Mouse (Mus musculus) retina, embryonic 14.5 days (tissue): ENCODE data around the gene Vps26b.
A peak's percentile ranks its signal among the peaks of the same experiment; 100 is the strongest.

Source experiments
- DNase-seq: peaks from one replicate; pipeline ENCODE4 v3.0.0-alpha.2; 2015; ENCODE audit warnings: low spot score

Gene Vps26b

DNA sequence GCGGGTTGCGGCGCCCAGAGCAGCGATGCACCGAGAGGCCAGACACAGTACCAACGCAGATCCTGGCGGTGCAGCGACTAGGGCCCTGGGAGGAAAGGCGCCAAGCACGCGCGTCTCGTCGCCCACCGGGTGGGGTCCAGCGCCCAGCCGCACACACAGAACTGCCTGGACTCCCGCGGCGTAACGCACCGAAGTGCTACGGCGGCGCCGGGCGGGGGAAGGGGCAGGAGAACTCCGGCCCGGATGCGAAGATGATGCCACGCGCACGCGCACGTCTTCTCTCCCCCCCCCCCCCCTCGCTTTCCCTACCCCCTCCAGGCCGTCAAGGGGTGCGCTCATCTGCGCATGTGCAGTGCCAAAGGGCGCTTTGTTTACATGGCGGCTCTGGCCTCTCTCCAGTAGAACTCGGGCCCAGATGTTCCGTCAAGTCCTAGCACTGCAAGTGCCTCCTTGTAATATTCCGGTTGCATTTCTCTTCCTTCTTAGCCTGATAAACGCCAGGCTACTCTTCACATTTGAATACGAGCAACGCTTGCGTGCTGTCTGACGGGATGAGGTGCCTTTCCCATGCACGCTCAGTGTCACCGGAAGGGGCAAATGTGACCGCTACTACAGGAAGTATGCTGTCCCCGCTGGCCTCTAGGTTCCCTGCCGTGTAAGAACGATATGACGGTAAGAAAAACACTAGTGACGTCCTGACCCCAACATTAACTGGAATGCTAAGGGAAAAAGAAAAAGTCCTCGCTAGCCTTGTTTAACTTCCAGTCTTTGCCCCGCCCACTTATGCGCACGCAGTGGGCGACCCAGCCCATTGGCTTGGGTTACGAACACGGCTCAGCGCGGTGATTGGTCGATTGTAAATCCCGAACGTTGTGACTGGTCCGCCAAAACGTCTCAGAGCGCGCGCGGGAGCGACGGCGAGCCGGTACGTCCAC is at the start of gene Vps26b, which contains the start of gene Ncapd3:
Gene Vps26b (minus strand): TSS at position 238 of the 935 bp plus-strand sequence.
Gene Ncapd3 (plus strand): TSS at position 348 of the 935 bp plus-strand sequence.
- peak; percentile 99 for DNase-seq

GRCm38 (mm10) chr9:27075812-27076211 is 45.9 kb upstream of the Vps26b start:
- no peak for DNase-seq

- DNase-seq = peak; percentile 38
Observed at GRCm38 (mm10) chr9:27074677-27075076, 44.8 kb upstream of the Vps26b start.

- DNase-seq = no peak
Observed at GRCm38 (mm10) chr9:27070895-27071294, 41.0 kb upstream of the Vps26b start.

- DNase-seq = no peak
Observed at GRCm38 (mm10) chr9:27058341-27058740, 28.5 kb upstream of the Vps26b start.

GRCm38 (mm10) chr9:27049492-27049891 is 19.6 kb upstream of the Vps26b start:
- DNase-seq = peak; percentile 16

- DNase-seq = no peak
Observed at GRCm38 (mm10) chr9:27043892-27044291, 14.0 kb upstream of the Vps26b start.

GRCm38 (mm10) chr9:27030763-27031100 is 867 bp upstream of the Vps26b start:
- no peak for DNase-seq

DNA sequence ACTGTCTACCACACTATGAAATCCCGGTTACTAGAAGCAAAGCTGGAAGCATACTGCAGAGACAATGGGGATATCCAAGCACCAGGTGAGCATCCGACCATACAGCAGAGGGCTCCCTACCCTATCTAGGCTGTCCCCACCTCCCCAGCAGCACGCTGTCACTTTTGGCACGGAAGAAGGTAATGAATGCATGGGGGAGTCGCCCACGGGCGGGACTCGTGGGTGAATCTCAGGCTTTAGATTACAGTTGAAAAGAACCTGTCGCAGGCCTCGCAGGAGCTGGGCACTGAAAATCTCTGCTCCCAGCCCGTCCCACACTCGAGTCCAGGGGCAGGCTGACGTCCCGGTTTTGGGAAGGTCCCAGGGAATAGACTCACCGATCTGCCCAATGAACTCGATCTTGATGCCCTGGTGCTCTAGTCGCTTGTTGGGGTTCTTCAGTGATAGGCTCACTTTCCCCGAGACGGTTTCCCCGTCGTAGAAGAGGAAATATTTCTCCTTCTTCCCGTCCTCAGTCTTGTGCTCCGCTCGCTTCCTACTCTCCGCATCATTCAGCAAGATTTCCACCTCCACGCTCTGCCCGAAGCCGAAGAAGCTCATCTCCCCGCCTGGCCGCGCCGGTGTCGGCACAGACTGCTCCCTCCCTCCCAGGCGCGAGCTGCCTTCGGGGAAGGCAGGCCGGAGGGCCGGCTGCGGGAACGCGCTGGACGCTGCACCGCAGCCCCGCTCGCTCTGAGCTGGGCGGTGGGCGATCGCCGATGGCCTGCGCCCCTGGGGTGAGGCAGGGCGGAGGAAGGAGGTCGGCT is 640 bp downstream of the Vps26b start:
- peak; percentile 31 for DNase-seq

DNA sequence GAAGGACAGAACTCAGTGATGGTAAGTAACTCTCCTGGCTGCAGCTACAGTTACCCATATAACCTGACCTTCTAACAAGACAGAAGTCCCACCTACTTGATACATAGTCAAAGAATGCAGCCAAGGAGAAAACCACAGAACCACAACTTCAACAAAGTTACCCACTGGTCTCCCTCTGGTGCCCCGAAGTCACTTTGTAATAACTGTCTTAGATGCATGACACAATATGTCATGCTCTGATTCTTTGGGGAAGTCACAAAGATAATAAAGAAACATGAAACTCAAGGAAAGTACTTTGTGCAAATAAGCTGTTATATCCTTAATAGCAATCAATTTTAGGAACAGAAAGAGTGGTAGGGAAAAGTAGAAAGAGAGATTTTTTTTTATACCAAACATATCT is 3.2 kb downstream of the Vps26b start:
- no peak for DNase-seq

- no peak for DNase-seq
Observed at GRCm38 (mm10) chr9:27023681-27024080, 6.2 kb downstream of the Vps26b start.

GRCm38 (mm10) chr9:27018961-27019360 is 10.9 kb downstream of the Vps26b start:
- no peak for DNase-seq

GRCm38 (mm10) chr9:27011572-27011971 is 18.3 kb downstream of the Vps26b start:
- DNase-seq = no peak

- no peak for DNase-seq
Observed at GRCm38 (mm10) chr9:27009231-27009630, 20.6 kb downstream of the Vps26b start.

DNA sequence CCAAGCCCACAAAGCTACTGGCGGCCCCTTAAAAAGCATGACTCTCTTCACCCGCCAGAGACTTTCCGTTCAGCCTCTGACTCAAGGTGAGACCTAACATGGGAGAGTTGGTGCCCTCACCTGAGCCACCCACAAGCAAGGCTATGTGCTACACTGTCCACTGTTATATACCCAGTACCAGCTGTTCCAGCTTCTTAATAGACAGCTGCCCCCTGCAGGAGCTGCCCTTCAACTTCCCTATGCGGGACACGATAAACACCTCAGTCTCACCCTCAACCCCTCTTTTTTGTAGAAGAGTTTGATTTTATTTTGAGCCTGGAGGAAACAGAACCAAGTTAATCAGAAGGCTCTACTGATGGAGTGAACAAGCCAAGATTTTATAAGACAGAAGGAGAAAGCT is 23.0 kb downstream of the Vps26b start:
- no peak for DNase-seq

DNA sequence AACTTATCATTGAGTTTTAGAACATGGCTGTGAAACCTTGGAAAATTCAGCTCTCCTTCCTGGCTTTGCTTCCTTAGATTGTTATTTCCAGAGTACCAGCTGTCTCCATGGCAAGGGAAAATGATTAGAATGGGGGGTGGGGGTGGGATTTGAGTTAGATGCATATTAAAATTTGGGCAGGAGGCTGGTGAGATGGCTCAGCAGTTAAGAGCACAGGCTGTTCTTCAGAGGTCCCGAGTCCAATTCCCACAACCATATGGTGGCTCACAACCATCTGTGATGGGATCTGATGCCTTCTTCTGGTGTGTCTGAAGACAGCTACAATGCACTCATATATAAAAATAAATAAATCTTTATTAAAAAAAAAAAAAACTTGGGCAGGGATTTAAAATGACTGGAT is 23.9 kb downstream of the Vps26b start:
- DNase-seq = no peak

DNA sequence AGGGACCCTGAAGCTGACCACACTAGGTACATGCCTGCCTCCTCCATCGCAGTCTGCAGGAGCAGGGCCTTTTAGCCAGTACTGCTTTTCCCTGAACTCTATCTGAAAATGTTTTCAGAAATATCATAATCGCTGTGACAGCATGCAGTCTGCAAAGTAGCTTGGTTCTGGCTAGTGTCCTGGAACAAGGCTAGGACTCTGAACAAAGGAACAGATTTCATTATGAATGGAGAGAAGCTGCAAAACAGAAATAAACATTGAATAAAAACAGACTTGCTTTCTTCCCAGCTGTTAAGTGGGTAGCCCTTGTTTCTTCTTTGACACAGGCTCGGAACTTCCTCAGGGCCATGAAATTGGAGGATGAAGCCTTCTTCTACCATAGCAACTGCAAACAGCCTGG is 24.6 kb downstream of the Vps26b start:
- DNase-seq = no peak

DNA sequence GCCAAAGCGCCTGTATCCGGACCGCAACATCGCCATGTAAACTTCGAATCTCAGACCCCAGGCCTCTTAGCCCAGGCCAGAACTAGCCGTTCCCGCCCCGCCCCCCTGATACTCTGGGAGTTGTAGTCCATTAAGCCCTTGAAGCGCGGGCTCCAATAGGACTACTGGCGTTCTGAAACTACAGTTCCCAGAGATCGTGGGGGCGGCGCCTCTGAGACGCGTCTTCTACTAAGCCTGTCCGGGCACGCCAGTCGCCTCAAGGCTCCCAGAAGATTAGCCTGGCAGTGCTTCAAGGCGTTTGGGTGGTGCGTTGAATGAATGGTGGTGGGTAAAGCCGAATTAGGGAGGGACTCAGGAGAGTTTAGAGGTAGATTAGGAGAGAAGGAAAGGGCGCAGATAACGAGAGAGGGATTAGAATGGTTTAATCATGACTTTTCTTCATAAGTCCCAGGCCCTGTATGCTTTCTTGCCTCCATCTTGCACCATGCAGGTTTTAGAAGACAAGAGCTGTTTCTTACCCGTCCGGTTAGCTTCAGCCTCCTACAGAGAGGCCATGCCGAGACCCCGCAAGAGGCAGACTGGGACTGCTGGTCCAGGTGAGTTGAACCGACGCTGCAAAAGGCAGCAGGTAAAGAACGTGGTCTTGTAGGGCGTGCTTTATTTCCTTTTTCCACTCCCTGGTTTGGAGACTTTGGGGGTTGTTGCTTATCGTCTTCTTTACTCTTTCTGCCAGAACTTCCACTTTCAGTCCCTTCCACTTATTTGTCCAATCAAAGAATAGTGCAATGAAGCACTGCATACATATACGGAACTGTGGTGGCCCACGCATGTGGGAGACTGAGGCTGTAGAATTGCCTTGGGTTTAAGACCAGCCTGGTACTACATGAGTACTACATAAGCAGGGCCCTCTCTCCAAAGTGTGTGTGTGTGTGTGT is 30.1 kb downstream of the Vps26b start, which contains the start of the genes Acad8 and Thyn1:
Gene Acad8 (minus strand): TSS at position 106 of the 935 bp plus-strand sequence.
Gene Thyn1 (plus strand): TSS at position 250 of the 935 bp plus-strand sequence.
- DNase-seq = peak; percentile 99

DNA sequence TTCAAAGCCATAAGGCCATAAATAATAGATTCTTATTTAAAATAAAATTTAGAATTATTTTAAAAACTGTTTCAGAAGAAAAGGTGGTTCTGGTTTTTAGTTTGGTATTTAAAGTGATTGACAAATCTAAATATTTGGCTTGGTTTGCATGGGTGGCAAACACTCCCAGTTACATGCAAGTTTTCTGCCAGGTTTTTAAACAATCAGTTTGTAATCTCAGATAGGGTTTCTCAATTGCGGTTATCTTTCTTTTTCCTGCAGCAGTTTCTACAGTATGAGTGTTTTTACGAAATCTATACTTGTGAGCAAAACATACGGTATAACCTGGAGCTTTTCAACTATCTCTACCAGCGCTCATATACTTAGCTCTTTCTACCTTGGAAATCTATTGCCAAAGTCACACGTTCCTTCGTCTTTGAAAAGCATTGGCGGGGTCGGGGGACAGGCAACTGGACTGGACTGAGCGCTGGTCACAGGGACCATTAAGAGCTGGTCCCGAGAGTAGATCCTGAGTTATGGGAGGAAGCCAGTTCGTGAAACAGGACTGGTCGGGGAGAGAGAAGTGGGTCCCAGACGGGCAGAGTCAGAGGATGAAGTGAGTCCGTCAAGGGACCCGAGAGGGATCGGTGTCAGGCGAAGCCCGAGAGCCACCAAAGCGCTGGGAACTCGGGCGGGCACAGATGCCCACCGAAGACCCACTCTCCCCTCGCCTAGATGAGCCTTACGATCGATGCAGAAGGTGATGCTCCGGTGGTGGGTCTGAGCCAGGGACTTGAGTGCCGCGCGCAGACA is 31.0 kb downstream of the Vps26b start:
- DNase-seq = no peak

- DNase-seq = no peak
Observed at GRCm38 (mm10) chr9:26997501-26997900, 32.4 kb downstream of the Vps26b start.

GRCm38 (mm10) chr9:26997062-26997461 is 32.8 kb downstream of the Vps26b start:
- DNase-seq = no peak
